Mouse (Mus musculus): ENCODE data around the gene Gtf2f2. TPM values are rescaled to one million over a fixed set of nuclear protein-coding genes. Genes with fewer than 3 reads are reported as not detected.
A peak's percentile ranks its signal among the peaks of the same experiment; 100 is the strongest.

The Gtf2f2 gene
- polyA plus RNA-seq, 1 experiment from 2014 or later: 59.3 TPM

GRCm38 (mm10) chr14:75912665-75913064 is 98.0 kb downstream of the Gtf2f2 start:
- H3K9ac ChIP-seq (ENCODE audit: low read length): no peak overlapping the region
- 90% methylated on average over 2 of the region's 2 CpGs for WGBS
- no peak overlapping the region for H3K4me3 ChIP-seq (ENCODE audit: low read depth, low read length)
- no peaks in the 10 kb centered on the region for H3K4me1 ChIP-seq (ENCODE audit: control insufficient read depth, insufficient read depth, low read length)
- no peaks in the 10 kb centered on the region for H3K36me3 ChIP-seq (ENCODE audit: control insufficient read depth, insufficient read depth, low read length)
- no peak overlapping the region for H3K27ac ChIP-seq (ENCODE audit: low read depth, low read length)
- no peaks in the 10 kb centered on the region for H3K9me3 ChIP-seq (ENCODE audit: control insufficient read depth, low read length)
- H3K27me3 ChIP-seq (ENCODE audit: control insufficient read depth, insufficient read depth, low read length): no peaks in the 10 kb centered on the region
- ATAC-seq (ENCODE audit: low FRiP score) (no peak), DNase-seq (ENCODE audit: low spot score, missing footprints) (no peak)
- no peak overlapping the region for H3K4me2 ChIP-seq

GRCm38 (mm10) chr14:75911968-75912367 is 98.7 kb downstream of the Gtf2f2 start:
- 81% methylated on average over 6 of the region's 6 CpGs for WGBS
- no peak for DNase-seq (ENCODE audit: low spot score, missing footprints)
- H3K9ac ChIP-seq (ENCODE audit: low read length): no peak overlapping the region
- H3K36me3 ChIP-seq (ENCODE audit: control insufficient read depth, insufficient read depth, low read length): no peaks in the 10 kb centered on the region
- no peak for ATAC-seq (ENCODE audit: low FRiP score)
- H3K9me3 ChIP-seq (ENCODE audit: control insufficient read depth, low read length): no peaks in the 10 kb centered on the region
- no peaks in the 10 kb centered on the region for H3K4me1 ChIP-seq (ENCODE audit: control insufficient read depth, insufficient read depth, low read length)
- H3K4me2 ChIP-seq: no peak overlapping the region
- no peak overlapping the region for H3K4me3 ChIP-seq (ENCODE audit: low read depth, low read length)
- H3K27me3 ChIP-seq (ENCODE audit: control insufficient read depth, insufficient read depth, low read length): no peaks in the 10 kb centered on the region
- no peak overlapping the region for H3K27ac ChIP-seq (ENCODE audit: low read depth, low read length)

- H3K27me3 ChIP-seq (ENCODE audit: control insufficient read depth, insufficient read depth, low read length): no peaks in the 10 kb centered on the region
- no peak for ATAC-seq (ENCODE audit: low FRiP score)
- H3K4me1 ChIP-seq (ENCODE audit: control insufficient read depth, insufficient read depth, low read length): no peaks in the 10 kb centered on the region
- H3K9me3 ChIP-seq (ENCODE audit: control insufficient read depth, low read length): no peaks in the 10 kb centered on the region
- no peak overlapping the region for H3K27ac ChIP-seq (ENCODE audit: low read depth, low read length)
- 94% methylated on average over 8 of the region's 8 CpGs for WGBS
- no peak overlapping the region for H3K4me3 ChIP-seq (ENCODE audit: low read depth, low read length)
- no peak for DNase-seq (ENCODE audit: low spot score, missing footprints)
- no peaks in the 10 kb centered on the region; the same call in 1 of the 2 replicates for H3K36me3 ChIP-seq (ENCODE audit: control insufficient read depth, insufficient read depth, low read length)
- no peak overlapping the region for H3K4me2 ChIP-seq
- H3K9ac ChIP-seq (ENCODE audit: low read length): no peak overlapping the region
Measured at GRCm38 (mm10) chr14:75906931-75907330, 103.7 kb downstream of the Gtf2f2 start.

- no peak for ATAC-seq (ENCODE audit: low FRiP score)
- Histone ChIP-seq H3K4me2 (no peak overlapping the region), H3K36me3 (ENCODE audit: control insufficient read depth, insufficient read depth, low read length) (no peaks in the 10 kb centered on the region; the same call in 1 of the 2 replicates), H3K27me3 (ENCODE audit: control insufficient read depth, insufficient read depth, low read length) (no peaks in the 10 kb centered on the region), H3K9me3 (ENCODE audit: control insufficient read depth, low read length) (no peaks in the 10 kb centered on the region), H3K4me3 (ENCODE audit: low read depth, low read length) (no peak overlapping the region), H3K4me1 (ENCODE audit: control insufficient read depth, insufficient read depth, low read length) (peaks cover 5% of the 10 kb centered on the region), H3K27ac (ENCODE audit: low read depth, low read length) (no peak overlapping the region), H3K9ac (ENCODE audit: low read length) (no peak overlapping the region)
- 92% methylated on average over 3 of the region's 3 CpGs for WGBS
- DNase-seq (ENCODE audit: low spot score, missing footprints): no peak
Measured at GRCm38 (mm10) chr14:75904972-75905371, 105.7 kb downstream of the Gtf2f2 start.

GRCm38 (mm10) chr14:75903131-75903530 is 107.5 kb downstream of the Gtf2f2 start:
- H3K27me3 ChIP-seq (ENCODE audit: control insufficient read depth, insufficient read depth, low read length): no peaks in the 10 kb centered on the region
- ATAC-seq (ENCODE audit: low FRiP score) (no peak), DNase-seq (ENCODE audit: low spot score, missing footprints) (no peak)
- H3K4me1 ChIP-seq (ENCODE audit: control insufficient read depth, insufficient read depth, low read length): peaks cover 5% of the 10 kb centered on the region
- WGBS: 89% methylated on average over 3 of the region's 3 CpGs
- H3K4me3 ChIP-seq (ENCODE audit: low read depth, low read length): no peak overlapping the region
- no peak overlapping the region for H3K27ac ChIP-seq (ENCODE audit: low read depth, low read length)
- H3K4me2 ChIP-seq: no peak overlapping the region
- H3K9ac ChIP-seq (ENCODE audit: low read length): no peak overlapping the region
- no peaks in the 10 kb centered on the region for H3K9me3 ChIP-seq (ENCODE audit: control insufficient read depth, low read length)
- no peaks in the 10 kb centered on the region; the same call in 1 of the 2 replicates for H3K36me3 ChIP-seq (ENCODE audit: control insufficient read depth, insufficient read depth, low read length)

GRCm38 (mm10) chr14:75902013-75902412 is 108.7 kb downstream of the Gtf2f2 start:
- no peaks in the 10 kb centered on the region; the same call in 1 of the 2 replicates for H3K36me3 ChIP-seq (ENCODE audit: control insufficient read depth, insufficient read depth, low read length)
- H3K9me3 ChIP-seq (ENCODE audit: control insufficient read depth, low read length): no peaks in the 10 kb centered on the region
- DNase-seq (ENCODE audit: low spot score, missing footprints) (no peak), ATAC-seq (ENCODE audit: low FRiP score) (no peak)
- WGBS: 86% methylated on average over 2 of the region's 2 CpGs
- no peak overlapping the region for H3K9ac ChIP-seq (ENCODE audit: low read length)
- no peaks in the 10 kb centered on the region for H3K27me3 ChIP-seq (ENCODE audit: control insufficient read depth, insufficient read depth, low read length)
- H3K27ac ChIP-seq (ENCODE audit: low read depth, low read length): no peak overlapping the region; the same call in 1 of the 2 replicates
- H3K4me2 ChIP-seq: no peak overlapping the region
- no peak overlapping the region for H3K4me3 ChIP-seq (ENCODE audit: low read depth, low read length)
- H3K4me1 ChIP-seq (ENCODE audit: control insufficient read depth, insufficient read depth, low read length): peaks cover 5% of the 10 kb centered on the region

- DNase-seq (ENCODE audit: low spot score, missing footprints): no peak
- Histone ChIP-seq H3K4me2 (no peak overlapping the region), H3K4me3 (ENCODE audit: low read depth, low read length) (no peak overlapping the region), H3K9ac (ENCODE audit: low read length) (peak overlapping the region; percentile 36; the same call in 1 of the 2 replicates), H3K36me3 (ENCODE audit: control insufficient read depth, insufficient read depth, low read length) (no peaks in the 10 kb centered on the region; the same call in 1 of the 2 replicates), H3K4me1 (ENCODE audit: control insufficient read depth, insufficient read depth, low read length) (peaks cover 5% of the 10 kb centered on the region), H3K9me3 (ENCODE audit: control insufficient read depth, low read length) (no peaks in the 10 kb centered on the region), H3K27ac (ENCODE audit: low read depth, low read length) (peak overlapping the region; percentile 79), H3K27me3 (ENCODE audit: control insufficient read depth, insufficient read depth, low read length) (no peaks in the 10 kb centered on the region)
- WGBS: 70% methylated on average over 5 of the region's 5 CpGs
- peak; percentile 86 for ATAC-seq (ENCODE audit: low FRiP score)
Measured at GRCm38 (mm10) chr14:75900793-75901499, 109.7 kb downstream of the Gtf2f2 start.

GRCm38 (mm10) chr14:75899566-75899965 is 111.1 kb downstream of the Gtf2f2 start:
- no peak overlapping the region for H3K4me2 ChIP-seq
- H3K36me3 ChIP-seq (ENCODE audit: control insufficient read depth, insufficient read depth, low read length): no peaks in the 10 kb centered on the region
- peak; percentile 98 for DNase-seq (ENCODE audit: low spot score, missing footprints)
- H3K9ac ChIP-seq (ENCODE audit: low read length): no peak overlapping the region
- no peak overlapping the region for H3K4me3 ChIP-seq (ENCODE audit: low read depth, low read length)
- H3K27me3 ChIP-seq (ENCODE audit: control insufficient read depth, insufficient read depth, low read length): no peaks in the 10 kb centered on the region
- H3K9me3 ChIP-seq (ENCODE audit: control insufficient read depth, low read length): no peaks in the 10 kb centered on the region
- H3K4me1 ChIP-seq (ENCODE audit: control insufficient read depth, insufficient read depth, low read length): peaks cover 5% of the 10 kb centered on the region
- no peak overlapping the region for H3K27ac ChIP-seq (ENCODE audit: low read depth, low read length)
- 28% methylated on average over 4 of the region's 4 CpGs for WGBS
- peak; percentile 65 for ATAC-seq (ENCODE audit: low FRiP score)

GRCm38 (mm10) chr14:75892118-75892517 is 118.5 kb downstream of the Gtf2f2 start:
- Histone ChIP-seq H3K4me3 (ENCODE audit: low read depth, low read length) (no peak overlapping the region), H3K4me2 (no peak overlapping the region), H3K27me3 (ENCODE audit: control insufficient read depth, insufficient read depth, low read length) (no peaks in the 10 kb centered on the region), H3K4me1 (ENCODE audit: control insufficient read depth, insufficient read depth, low read length) (no peaks in the 10 kb centered on the region), H3K9me3 (ENCODE audit: control insufficient read depth, low read length) (no peaks in the 10 kb centered on the region), H3K36me3 (ENCODE audit: control insufficient read depth, insufficient read depth, low read length) (no peaks in the 10 kb centered on the region), H3K9ac (ENCODE audit: low read length) (no peak overlapping the region), H3K27ac (ENCODE audit: low read depth, low read length) (no peak overlapping the region)
- WGBS: 88% methylated on average over 9 of the region's 9 CpGs
- ATAC-seq (ENCODE audit: low FRiP score): no peak
- no peak for DNase-seq (ENCODE audit: low spot score, missing footprints)

Data from midbrain, embryonic 11.5 days (tissue).